Mouse (Mus musculus) retina, postnatal 1 day (tissue): Measurements from ENCODE around the gene Parp8.
A peak's percentile ranks its signal among the peaks of the same experiment; 100 is the strongest.

ENCODE experiments used
- DNase-seq: peaks from one replicate; pipeline ENCODE4 v3.0.0-alpha.2; 2012

The Parp8 gene

GRCm38 (mm10) chr13:117013516-117013915 is 11.8 kb downstream of the Parp8 start:
- DNase-seq: no peak

- no peak for DNase-seq
Measured at GRCm38 (mm10) chr13:117012031-117012430, 13.3 kb downstream of the Parp8 start.

- peak; percentile 44 for DNase-seq
Measured at GRCm38 (mm10) chr13:117010143-117010542, 15.2 kb downstream of the Parp8 start.

GRCm38 (mm10) chr13:117008021-117009015 is 17.0 kb downstream of the Parp8 start:
- DNase-seq: no peak

GRCm38 (mm10) chr13:117007566-117007965 is 17.8 kb downstream of the Parp8 start:
- no peak for DNase-seq

GRCm38 (mm10) chr13:117006638-117007037 is 18.7 kb downstream of the Parp8 start:
- DNase-seq: peak; percentile 46

- no peak for DNase-seq
Measured at GRCm38 (mm10) chr13:117000493-117000892, 24.8 kb downstream of the Parp8 start.

GRCm38 (mm10) chr13:116991560-116991959 is 33.8 kb downstream of the Parp8 start:
- DNase-seq: no peak

- DNase-seq: no peak
Measured at GRCm38 (mm10) chr13:116990327-116990726, 35.0 kb downstream of the Parp8 start.

- DNase-seq: no peak
Measured at GRCm38 (mm10) chr13:116988706-116989105, 36.6 kb downstream of the Parp8 start.

- DNase-seq: no peak
Measured at GRCm38 (mm10) chr13:116988208-116988607, 37.1 kb downstream of the Parp8 start.

GRCm38 (mm10) chr13:116987284-116987683 is 38.1 kb downstream of the Parp8 start:
- DNase-seq: no peak

- DNase-seq: no peak
Measured at GRCm38 (mm10) chr13:116986658-116987057, 38.7 kb downstream of the Parp8 start.

- peak; percentile 52 for DNase-seq
Measured at GRCm38 (mm10) chr13:116974081-116974860, 51.1 kb downstream of the Parp8 start.

- DNase-seq: no peak
Measured at GRCm38 (mm10) chr13:116973491-116973890, 51.8 kb downstream of the Parp8 start.

GRCm38 (mm10) chr13:116972036-116972611 is 53.2 kb downstream of the Parp8 start:
- no peak for DNase-seq

- no peak for DNase-seq
Measured at GRCm38 (mm10) chr13:116970706-116971428, 54.5 kb downstream of the Parp8 start.

GRCm38 (mm10) chr13:116969650-116970049 is 55.7 kb downstream of the Parp8 start:
- no peak for DNase-seq

- no peak for DNase-seq
Measured at GRCm38 (mm10) chr13:116968906-116969305, 56.4 kb downstream of the Parp8 start.

GRCm38 (mm10) chr13:116967459-116967858 is 57.9 kb downstream of the Parp8 start:
- DNase-seq: no peak

GRCm38 (mm10) chr13:116962480-116963462 is 62.6 kb downstream of the Parp8 start:
- no peak for DNase-seq
